Mouse (Mus musculus): ENCODE data around the gene Filip1. TPM values are rescaled to one million over a fixed set of nuclear protein-coding genes. Genes with fewer than 3 reads are reported as not detected.

The Filip1 gene
- total RNA-seq, 2 experiments from 2014 or later: 93.6 to 119 TPM

DNA sequence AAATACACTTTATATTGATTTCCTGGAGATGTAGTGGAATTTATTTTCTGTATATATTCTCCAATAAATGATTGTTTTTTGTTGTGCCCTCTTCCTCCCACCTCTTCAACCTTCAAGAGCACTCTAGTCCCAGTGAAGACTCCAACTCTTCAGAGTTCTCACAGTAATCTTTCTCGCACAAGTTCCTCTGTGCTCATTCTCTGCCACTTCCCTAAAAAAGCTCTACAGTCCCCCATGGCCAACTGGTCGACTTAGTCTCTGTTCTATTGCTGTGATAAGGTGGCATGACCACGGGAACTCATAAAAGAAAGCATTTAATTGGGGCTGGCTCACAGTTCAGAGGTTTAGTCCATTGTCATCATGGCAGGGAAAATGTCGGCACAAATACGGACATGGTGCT, 80.1 kb downstream of the Filip1 start:
- Histone ChIP-seq H3K27ac (0 out of 2 replicates have a peak overlapping the region, but pooled peaks have one; percentile 5), H3K4me3 (no peak overlapping the region)
- intact Hi-C loops (cut with DNase I): no loop called here
- no peak for TF ChIP-seq CTCF (IDR thresholded peaks at IDR 0.05)
- no peak for DNase-seq

DNA sequence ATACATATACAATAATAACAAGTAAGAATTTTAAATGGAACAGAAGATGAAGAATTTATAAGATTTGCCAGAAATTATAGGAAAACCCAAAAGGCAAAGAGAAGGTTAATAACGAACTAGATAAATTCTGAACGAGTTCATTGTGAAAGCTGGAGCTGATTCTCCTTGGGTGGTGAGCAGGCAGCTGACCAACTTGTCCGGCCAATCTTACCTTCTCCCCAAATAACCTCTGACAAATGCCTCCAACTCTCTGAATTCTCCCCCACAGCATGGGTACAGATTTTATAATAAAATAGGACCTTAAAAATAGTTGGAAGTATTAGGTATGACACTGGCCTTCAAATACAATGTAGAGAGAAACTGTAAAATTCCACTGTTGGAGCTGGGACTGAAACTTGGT, 84.6 kb downstream of the Filip1 start:
- DNase-seq: peak; percentile 42
- Histone ChIP-seq H3K27ac (peak overlapping the region; percentile 57), H3K4me3 (no peak overlapping the region)
- intact Hi-C loops (cut with DNase I): no loop called here
- TF ChIP-seq CTCF (IDR thresholded peaks at IDR 0.05): no peak

DNA sequence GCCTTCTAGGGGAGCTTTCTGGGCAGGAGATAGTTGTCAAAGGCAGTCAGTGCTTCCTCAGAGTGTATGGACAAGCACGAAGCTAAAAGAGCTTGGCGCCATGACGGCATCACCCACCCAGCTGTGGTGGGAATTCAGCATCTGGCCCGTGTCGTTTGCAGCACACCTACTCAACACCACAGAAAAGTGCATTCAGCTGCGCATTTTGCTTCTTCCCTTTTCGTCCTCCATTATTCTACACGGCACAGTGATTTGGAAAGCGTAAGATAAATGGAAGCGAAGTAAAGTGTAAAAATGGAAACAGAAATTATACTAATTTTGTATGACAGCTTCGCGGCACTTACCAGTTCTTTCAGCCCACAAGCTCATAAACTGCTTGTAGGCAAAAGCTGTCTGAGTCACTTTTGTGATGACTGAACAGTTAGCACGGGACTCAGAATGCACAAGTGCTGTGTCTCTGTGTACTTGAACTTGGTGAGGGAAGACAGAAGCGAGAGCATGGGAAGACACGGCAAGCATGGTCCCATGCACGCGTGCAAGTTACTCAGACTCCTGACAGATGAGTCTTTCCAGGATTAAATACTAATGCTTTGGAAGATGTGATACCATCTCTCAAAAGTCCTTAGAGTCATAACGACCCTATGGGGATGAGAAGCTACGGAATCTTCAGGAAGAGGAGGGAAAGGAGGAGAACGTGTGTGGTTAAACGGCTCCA, 85.3 kb downstream of the Filip1 start:
- Histone ChIP-seq H3K27ac (peak overlapping the region; percentile 80), H3K4me3 (no peak overlapping the region)
- intact Hi-C loops (cut with DNase I): no loop called here
- no peak for DNase-seq
- no peak for TF ChIP-seq CTCF (IDR thresholded peaks at IDR 0.05)

DNA sequence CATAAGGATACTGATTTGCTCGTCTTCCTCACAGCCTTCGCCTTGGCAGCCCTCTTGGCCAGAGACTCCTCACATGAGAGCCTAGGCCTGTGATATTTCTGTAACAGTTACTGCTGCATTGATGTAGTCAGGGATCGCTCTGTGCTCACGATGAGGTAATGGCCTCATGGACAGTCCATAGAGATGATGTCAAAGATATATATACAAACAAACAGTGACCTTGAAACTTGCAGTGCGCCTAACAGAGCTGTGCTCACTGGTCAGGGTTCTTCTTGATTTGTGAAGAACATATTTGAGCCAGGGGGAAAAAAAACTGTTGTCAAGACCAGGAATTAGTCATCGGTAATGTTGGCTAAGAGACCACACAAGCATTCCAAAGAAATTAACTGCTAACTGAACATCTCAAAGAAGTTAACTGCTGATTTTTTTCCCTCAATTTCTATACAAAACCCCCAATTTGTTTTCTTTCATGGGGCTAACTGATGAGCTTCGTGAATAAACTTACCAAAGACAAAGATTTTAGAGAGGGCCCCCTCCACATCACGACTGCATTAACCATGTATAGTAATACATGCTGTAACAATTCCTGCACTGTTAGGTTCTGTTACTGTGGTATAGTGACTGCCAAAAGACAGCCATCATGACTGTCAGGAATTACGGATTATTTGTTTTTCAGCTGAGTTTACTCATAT, 86.0 kb downstream of the Filip1 start:
- no peak for TF ChIP-seq CTCF (IDR thresholded peaks at IDR 0.05)
- intact Hi-C loops (cut with DNase I): no loop called here
- peak; percentile 72 for DNase-seq
- Histone ChIP-seq H3K4me3 (no peak overlapping the region), H3K27ac (peak overlapping the region; percentile 80)

DNA sequence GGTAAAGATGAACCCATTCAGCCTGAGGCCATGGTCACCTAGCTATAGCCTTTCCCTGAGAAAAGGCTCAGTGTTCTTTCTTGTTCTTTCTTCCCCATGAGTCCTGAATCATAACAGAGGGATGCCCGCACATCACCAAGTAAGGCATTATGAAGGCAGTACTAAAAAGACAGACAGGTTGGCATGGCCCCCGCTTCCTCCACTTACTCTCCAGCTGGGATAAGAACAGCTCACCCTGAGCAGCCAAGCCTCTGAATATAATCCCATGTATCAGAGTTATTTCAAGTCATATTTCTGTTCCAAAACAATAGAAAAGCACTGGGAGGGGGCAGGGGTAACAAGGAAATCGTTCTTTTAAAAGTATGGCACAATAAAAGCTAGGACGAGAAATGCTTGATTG, 86.7 kb downstream of the Filip1 start:
- peak overlapping the region; percentile 80 for H3K27ac ChIP-seq
- intact Hi-C loops (cut with DNase I): no loop called here
- peak overlapping the region; percentile 21 for H3K4me3 ChIP-seq
- no peak for DNase-seq
- no peak for TF ChIP-seq CTCF (IDR thresholded peaks at IDR 0.05)

- no peak for TF ChIP-seq CTCF (IDR thresholded peaks at IDR 0.05)
- no peak for DNase-seq
- peak overlapping the region; percentile 80 for H3K27ac ChIP-seq
- intact Hi-C loops (cut with DNase I): loop anchor here (5.0 kb wide), 2 partner anchors 51 to 54 kb away; no protein-coding TSS in a partner anchor
- no peak overlapping the region for H3K4me3 ChIP-seq
Observed at GRCm38 (mm10) chr9:79923262-79923661, 89.4 kb downstream of the Filip1 start.

DNA sequence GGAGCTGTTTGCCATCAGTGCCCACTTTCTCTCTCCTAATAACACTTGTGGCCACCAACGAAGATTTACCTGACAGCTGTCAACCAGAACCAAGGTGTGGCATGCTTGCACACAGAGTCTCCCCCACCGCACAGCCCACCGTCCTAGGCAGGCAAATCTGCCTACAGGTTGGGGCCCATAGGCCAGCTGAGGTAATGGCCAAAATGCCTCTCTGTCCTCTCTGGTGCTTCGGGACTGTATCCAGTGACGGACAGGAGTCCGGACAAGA, 90.2 kb downstream of the Filip1 start:
- TF ChIP-seq CTCF (IDR thresholded peaks at IDR 0.05): no peak
- peak overlapping the region; percentile 80 for H3K27ac ChIP-seq
- H3K4me3 ChIP-seq: peak overlapping the region; percentile 24; the same call in 1 of the 2 replicates
- intact Hi-C loops (cut with DNase I): loop anchor here (5.0 kb wide), 2 partner anchors 50 to 55 kb away; no protein-coding TSS in a partner anchor
- no peak for DNase-seq

DNA sequence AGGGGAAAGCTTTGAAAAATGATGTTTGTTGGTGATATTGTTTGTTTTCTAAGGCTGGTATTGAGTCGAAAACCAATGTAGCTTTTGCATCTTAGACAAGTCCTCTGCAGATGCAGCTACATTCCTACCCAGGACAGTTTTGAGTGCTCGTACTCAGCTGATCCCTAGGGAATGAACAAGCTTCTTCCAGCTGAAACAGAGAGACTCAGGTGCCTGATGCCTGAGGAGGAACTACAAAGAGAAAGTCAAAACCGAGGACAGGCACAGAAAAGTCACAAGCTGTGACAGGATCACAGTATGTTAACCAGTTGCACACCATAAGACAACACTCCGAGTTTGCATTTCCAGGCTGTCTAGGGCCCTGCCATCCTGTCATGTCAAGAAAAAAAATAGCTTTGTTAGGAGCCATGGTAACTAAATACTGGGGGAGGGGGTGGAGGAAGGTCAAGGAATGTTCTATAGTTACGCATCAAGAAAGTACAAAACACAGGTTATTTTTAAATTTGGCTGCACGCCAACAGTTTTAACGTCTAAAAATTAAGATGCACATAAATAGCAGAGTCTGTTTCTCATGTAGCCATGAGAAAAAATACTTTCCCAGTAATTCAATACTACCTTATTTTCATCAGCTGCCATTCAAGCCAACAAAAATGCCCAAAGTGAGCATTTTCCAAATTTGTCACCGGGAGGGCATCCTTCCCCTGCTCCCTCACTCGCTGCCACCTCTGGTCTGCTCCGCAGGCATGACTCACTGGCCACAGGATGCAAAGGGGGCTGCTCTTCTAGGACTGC, 90.8 kb downstream of the Filip1 start:
- intact Hi-C loops (cut with DNase I): loop anchor here (5.0 kb wide), 2 partner anchors 50 to 55 kb away; no protein-coding TSS in a partner anchor
- no peak for DNase-seq
- Histone ChIP-seq H3K27ac (peak overlapping the region; percentile 80), H3K4me3 (peak overlapping the region; percentile 24)
- TF ChIP-seq CTCF (IDR thresholded peaks at IDR 0.05): no peak

DNA sequence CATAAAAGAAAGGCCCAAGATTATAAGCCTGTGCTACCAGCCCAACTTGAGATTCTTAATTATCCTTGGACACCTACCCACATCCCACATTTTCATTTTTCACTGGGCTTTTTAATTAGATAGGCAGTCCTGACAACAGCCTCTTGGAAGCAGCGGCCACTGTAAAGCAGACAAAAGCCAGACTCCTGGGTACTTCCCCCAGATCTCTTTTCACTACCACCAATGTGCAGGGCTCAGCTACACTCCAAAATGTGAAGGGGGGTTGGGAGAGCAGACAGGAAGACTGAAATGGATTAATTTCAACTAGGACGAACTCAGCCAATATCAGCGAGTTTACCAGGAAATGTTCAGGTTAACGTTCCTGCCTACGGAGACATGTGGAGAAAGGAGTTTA, 92.1 kb downstream of the Filip1 start:
- intact Hi-C loops (cut with DNase I): loop anchor here (5.0 kb wide), 2 partner anchors 48 to 57 kb away; no protein-coding TSS in a partner anchor

GRCm38 (mm10) chr9:79919750-79920539, 92.7 kb downstream of the Filip1 start:
- H3K27ac ChIP-seq: peak overlapping the region; percentile 80
- intact Hi-C loops (cut with DNase I): loop anchor here (5.0 kb wide), 2 partner anchors 48 to 57 kb away; no protein-coding TSS in a partner anchor
- H3K4me3 ChIP-seq: peak overlapping the region; percentile 29
- DNase-seq: peak; percentile 33
- TF ChIP-seq CTCF (IDR thresholded peaks at IDR 0.05): no peak

More for the DNA sequence above, 92.1 kb downstream of the Filip1 start:
- Histone ChIP-seq H3K27ac (peak overlapping the region; percentile 80), H3K4me3 (no peak overlapping the region)
- TF ChIP-seq CTCF (IDR thresholded peaks at IDR 0.05): no peak
- DNase-seq: no peak

DNA sequence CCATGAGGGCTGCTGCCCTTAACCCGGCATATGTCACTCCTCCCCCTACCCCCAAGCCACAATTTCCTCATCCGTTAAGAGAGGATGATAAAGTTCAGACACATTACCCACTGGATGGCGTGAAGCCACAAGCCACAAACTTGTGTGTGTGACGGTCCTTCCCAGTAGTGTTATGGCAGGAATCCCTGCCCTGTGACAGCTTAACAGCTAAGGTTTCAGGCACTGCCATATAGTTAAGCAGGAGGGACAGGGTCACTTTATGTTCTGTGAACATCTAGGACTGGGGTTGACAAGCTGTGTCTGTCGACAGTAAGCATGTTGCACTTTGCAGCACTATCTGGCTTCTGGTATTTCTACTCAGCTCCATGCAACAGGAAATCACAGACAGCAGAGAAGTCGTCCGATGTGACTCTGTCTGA, 93.3 kb downstream of the Filip1 start:
- peak overlapping the region; percentile 80 for H3K27ac ChIP-seq
- intact Hi-C loops (cut with DNase I): no loop called here
- no peak for TF ChIP-seq CTCF (IDR thresholded peaks at IDR 0.05)

More for the DNA sequence above, 93.3 kb downstream of the Filip1 start:
- DNase-seq: peak; percentile 70
- H3K4me3 ChIP-seq: peak overlapping the region; percentile 29
